Mouse (Mus musculus) embryonic fibroblast, embryonic 13.5 days (primary cell): ENCODE data around the gene Rab29. TPM values are rescaled to one million over a fixed set of nuclear protein-coding genes. Genes with fewer than 3 reads are reported as not detected.
A peak's percentile ranks its signal among the peaks of the same experiment; 100 is the strongest.
"Not testable (repeated sequence)": the region's sequence is repeated elsewhere in the genome, so short reads cannot be mapped to it uniquely, and the experiment has no call there.

Experiments
- H3K27ac ChIP-seq: 2 replicates; pipeline ENCODE4 v1.5.1; 2012; ENCODE audit warnings: low read length, control low read depth, inconsistent platforms; ENCODE audit not compliant: insufficient read depth
- H3K4me1 ChIP-seq: 2 replicates; pipeline ENCODE4 v1.6.1; 2011; ENCODE audit warnings: low read length; ENCODE audit not compliant: control insufficient read depth, insufficient read depth
- H3K4me3 ChIP-seq: 2 replicates; pipeline ENCODE4 v1.5.1; 2011; ENCODE audit warnings: mild to moderate bottlenecking, control low read depth, low read length; ENCODE audit not compliant: insufficient read depth
- CTCF ChIP-seq: IDR thresholded peaks from 2 replicates; pipeline ENCODE4 v1.5.1; 2011; ENCODE audit warnings: mild to moderate bottlenecking, control low read depth, low read length, moderate library complexity, borderline replicate concordance; ENCODE audit not compliant: insufficient read depth
- POLR2A ChIP-seq: IDR thresholded peaks from 2 replicates; pipeline ENCODE4 v1.6.1; 2011; ENCODE audit warnings: low read depth, mild to moderate bottlenecking, control low read depth, low read length, moderate library complexity
- polyA plus RNA-seq: library from polyadenylated mRNA; stranded (reverse); fragments of >200 nt; gene quantifications from 2 replicates; pipeline ENCODE4 v1.2.4, GENCODE M21; 2011; ENCODE audit warnings: low read depth; ENCODE audit not compliant: missing spikeins, insufficient read length

Rab29 gene
- polyA plus RNA-seq, result 16.6 and 23.8 TPM in 2 replicates

GRCm38 (mm10) chr1:131867093-131867945 lies at the start of gene Rab29:
Rab29 (plus strand) TSS chr1:131867224.
- Histone ChIP-seq H3K4me3 (peak within 1 kb of the TSS; percentile 59), H3K4me1 (no peaks in the 10 kb centered on the region), H3K27ac (no peak within 1 kb of the TSS)
- peak; percentile 72; the same call in 1 of the 2 replicates for TF ChIP-seq CTCF
- peak; percentile 51 for TF ChIP-seq POLR2A

GRCm38 (mm10) chr1:131820353-131820752 lies 46.7 kb upstream of the Rab29 start:
- not testable (repeated sequence) for H3K4me3 ChIP-seq, H3K4me1 ChIP-seq, H3K27ac ChIP-seq

GRCm38 (mm10) chr1:131820887-131821328 lies 46.1 kb upstream of the Rab29 start:
- no peak overlapping the region for H3K27ac ChIP-seq
- no peak for TF ChIP-seq CTCF
- no peak for TF ChIP-seq POLR2A
- H3K4me3 ChIP-seq, result no peak overlapping the region
- H3K4me1 ChIP-seq, result no peaks in the 10 kb centered on the region

- Histone ChIP-seq H3K4me1 (no peaks in the 10 kb centered on the region), H3K27ac (no peak overlapping the region), H3K4me3 (no peak overlapping the region)
- no peak for TF ChIP-seq CTCF
- TF ChIP-seq POLR2A, result no peak
Observed at GRCm38 (mm10) chr1:131822292-131822691, 44.7 kb upstream of the Rab29 start.

GRCm38 (mm10) chr1:131822856-131823492 lies 44.0 kb upstream of the Rab29 start:
- H3K4me1 ChIP-seq, result no peaks in the 10 kb centered on the region
- H3K4me3 ChIP-seq, result no peak overlapping the region
- no peak overlapping the region for H3K27ac ChIP-seq
- TF ChIP-seq CTCF (no peak), POLR2A (no peak)

- Histone ChIP-seq H3K4me3 (no peak overlapping the region), H3K27ac (no peak overlapping the region), H3K4me1 (no peaks in the 10 kb centered on the region)
- TF ChIP-seq POLR2A (no peak), CTCF (no peak)
Observed at GRCm38 (mm10) chr1:131823563-131823962, 43.5 kb upstream of the Rab29 start.

GRCm38 (mm10) chr1:131824528-131825181 lies 42.4 kb upstream of the Rab29 start:
- Histone ChIP-seq H3K4me3 (no peak overlapping the region), H3K27ac (no peak overlapping the region), H3K4me1 (peaks cover 2% of the 10 kb centered on the region; the same call in 1 of the 2 replicates)
- TF ChIP-seq POLR2A, result no peak
- no peak for TF ChIP-seq CTCF

- no peak for TF ChIP-seq POLR2A
- no peak for TF ChIP-seq CTCF
- Histone ChIP-seq H3K27ac (peak within 1 kb of the TSS; percentile 57), H3K4me1 (peaks cover 3% of the 10 kb centered on the region; the same call in 1 of the 2 replicates), H3K4me3 (peak within 1 kb of the TSS; percentile 81)
Observed at GRCm38 (mm10) chr1:131827207-131827786, 39.7 kb upstream of the Rab29 start, which contains the start of gene Slc41a1. Slc41a1 (plus strand) TSS chr1:131827493.

- Histone ChIP-seq H3K4me3 (peak overlapping the region; percentile 81), H3K4me1 (peaks cover 3% of the 10 kb centered on the region; the same call in 1 of the 2 replicates), H3K27ac (peak overlapping the region; percentile 57)
- TF ChIP-seq CTCF (no peak), POLR2A (peak; percentile 85)
Observed at GRCm38 (mm10) chr1:131827787-131828258, 39.2 kb upstream of the Rab29 start.
